Mouse (Mus musculus) heart, embryonic 12.5 days (tissue): ENCODE measurements around the gene Ddi1. TPM values are rescaled to one million over a fixed set of nuclear protein-coding genes. Genes with fewer than 3 reads are reported as not detected.
"Not testable (repeated sequence)": the region's sequence is repeated elsewhere in the genome, so short reads cannot be mapped to it uniquely, and the experiment has no call there.

ENCODE experiments used
- ATAC-seq: fragments of 200-750 bp; cut with Nextera tagmentation; 2 replicates; pipeline ENCODE4 v1.8.0; 2017; ENCODE audit warnings: moderate TSS enrichment, moderate library complexity; ENCODE audit not compliant: insufficient number of reproducible peaks, low FRiP score
- H3K27ac ChIP-seq: fragments of 300-500 bp; sonication (generic); 2 replicates; pipeline ENCODE4 v1.5.1; 2016; ENCODE audit warnings: mild to moderate bottlenecking, moderate library complexity; ENCODE audit not compliant: poor library complexity, severe bottlenecking
- H3K27me3 ChIP-seq: fragments of 300-500 bp; sonication (generic); replicated peaks from 2 replicates; pipeline ENCODE4 v1.6.1; 2016; ENCODE audit warnings: mild to moderate bottlenecking, moderate library complexity
- H3K36me3 ChIP-seq: fragments of 300-500 bp; sonication (generic); 2 replicates; pipeline ENCODE4 v1.6.1; 2016; ENCODE audit warnings: mild to moderate bottlenecking, moderate library complexity
- H3K4me1 ChIP-seq: fragments of 300-500 bp; sonication (generic); replicated peaks from 2 replicates; pipeline ENCODE4 v1.6.1; 2016; ENCODE audit warnings: mild to moderate bottlenecking
- H3K4me2 ChIP-seq: fragments of 300-500 bp; sonication (generic); 2 replicates; pipeline ENCODE4 v1.6.1; 2016; ENCODE audit warnings: mild to moderate bottlenecking, moderate library complexity
- H3K4me3 ChIP-seq: fragments of 300-500 bp; sonication (generic); 2 replicates; pipeline ENCODE4 v1.5.1; 2016; ENCODE audit warnings: mild to moderate bottlenecking
- H3K9ac ChIP-seq: fragments of 300-500 bp; sonication (generic); 2 replicates; pipeline ENCODE4 v1.6.1; 2016; ENCODE audit warnings: mild to moderate bottlenecking, moderate library complexity
- H3K9me3 ChIP-seq: fragments of 300-500 bp; sonication (generic); replicated peaks from 2 replicates; pipeline ENCODE4 v1.6.1; 2016; ENCODE audit warnings: mild to moderate bottlenecking, moderate library complexity
- WGBS: fragments of 180-500 bp; shearing (Covaris S2); methylation state at CpG from one replicate; pipeline ENCODE4 v1.1.7; 2016; 5-methylcytosine and 5-hydroxymethylcytosine counted together
- polyA plus RNA-seq: library from polyadenylated mRNA; unstranded; fragments of >200 nt; fragmentation: Nextera tagmentation; extraction: Ambion mirVana; gene quantifications from 2 replicates; pipeline ENCODE4 v1.2.1, GENCODE M21; 2016

Gene Ddi1
- polyA plus RNA-seq, 1 experiment from 2014 or later = 0.11 TPM

- no peaks in the 10 kb centered on the region for H3K9me3 ChIP-seq
- ATAC-seq = no peak
- H3K27me3 ChIP-seq = no peaks in the 10 kb centered on the region
- no peak overlapping the region for H3K4me2 ChIP-seq
- 0 out of 2 replicates have a peak, but pooled peaks cover 5% of the 10 kb centered on the region for H3K4me1 ChIP-seq
- 79% methylated on average over 2 of the region's 2 CpGs for WGBS
- H3K9ac ChIP-seq = no peak overlapping the region
- no peak overlapping the region for H3K4me3 ChIP-seq
- H3K27ac ChIP-seq = no peak overlapping the region
- no peaks in the 10 kb centered on the region for H3K36me3 ChIP-seq
Observed at GRCm38 (mm10) chr9:6251990-6252389, 17.7 kb downstream of the Ddi1 start.

- no peak overlapping the region for H3K27ac ChIP-seq
Observed at GRCm38 (mm10) chr9:6250320-6250719, 19.3 kb downstream of the Ddi1 start.

GRCm38 (mm10) chr9:6235982-6236381, 33.7 kb downstream of the Ddi1 start:
- H3K4me3 ChIP-seq, H3K9me3 ChIP-seq, H3K9ac ChIP-seq, ATAC-seq, H3K36me3 ChIP-seq, H3K4me2 ChIP-seq, H3K4me1 ChIP-seq, H3K27me3 ChIP-seq, H3K27ac ChIP-seq: not testable (repeated sequence)
- WGBS = 84% methylated on average over 1 of the region's 1 CpGs

More at GRCm38 (mm10) chr9:6250320-6250719, 19.3 kb downstream of the Ddi1 start:
- H3K36me3 ChIP-seq = no peaks in the 10 kb centered on the region
- no peaks in the 10 kb centered on the region for H3K9me3 ChIP-seq
- no peak overlapping the region for H3K4me3 ChIP-seq
- H3K4me1 ChIP-seq = 0 out of 2 replicates have a peak, but pooled peaks cover 5% of the 10 kb centered on the region
- no peak overlapping the region for H3K4me2 ChIP-seq
- WGBS = 66% methylated on average over 1 of the region's 1 CpGs
- no peak for ATAC-seq
- no peaks in the 10 kb centered on the region for H3K27me3 ChIP-seq
- no peak overlapping the region for H3K9ac ChIP-seq

- H3K27me3 ChIP-seq = no peaks in the 10 kb centered on the region
- WGBS = 73% methylated on average over 1 of the region's 1 CpGs
- no peaks in the 10 kb centered on the region for H3K9me3 ChIP-seq
- H3K36me3 ChIP-seq = no peaks in the 10 kb centered on the region
- no peak for ATAC-seq
- no peak overlapping the region for H3K27ac ChIP-seq
- no peak overlapping the region for H3K4me2 ChIP-seq
- no peak overlapping the region for H3K9ac ChIP-seq
- no peak overlapping the region for H3K4me3 ChIP-seq
- no peaks in the 10 kb centered on the region for H3K4me1 ChIP-seq
Observed at GRCm38 (mm10) chr9:6217505-6217904, 52.1 kb downstream of the Ddi1 start.

GRCm38 (mm10) chr9:6212862-6213261, 56.8 kb downstream of the Ddi1 start:
- ATAC-seq = no peak
- H3K4me2 ChIP-seq = no peak overlapping the region
- no peak overlapping the region for H3K27ac ChIP-seq
- no peaks in the 10 kb centered on the region for H3K9me3 ChIP-seq
- no peaks in the 10 kb centered on the region for H3K4me1 ChIP-seq
- no peak overlapping the region for H3K9ac ChIP-seq
- no peak overlapping the region for H3K4me3 ChIP-seq
- H3K27me3 ChIP-seq = no peaks in the 10 kb centered on the region
- 64% methylated on average over 5 of the region's 5 CpGs for WGBS
- H3K36me3 ChIP-seq = no peaks in the 10 kb centered on the region

Other genes starting within 250 kb of the Ddi1 start
- 10.7 and 11.2 TPM in 2 replicates for gene Pdgfd, start 101.3 kb downstream of the Ddi1 start, polyA plus RNA-seq